Mouse (Mus musculus) embryo, embryonic 11 days (tissue): Measurements from ENCODE around the gene Kat2b.
"Not testable (repeated sequence)": the region's sequence is repeated elsewhere in the genome, so short reads cannot be mapped to it uniquely, and the experiment has no call there.

Source experiments
- DNase-seq: peaks from one replicate; pipeline ENCODE4 v3.0.0-alpha.2; 2015

Kat2b gene

DNA sequence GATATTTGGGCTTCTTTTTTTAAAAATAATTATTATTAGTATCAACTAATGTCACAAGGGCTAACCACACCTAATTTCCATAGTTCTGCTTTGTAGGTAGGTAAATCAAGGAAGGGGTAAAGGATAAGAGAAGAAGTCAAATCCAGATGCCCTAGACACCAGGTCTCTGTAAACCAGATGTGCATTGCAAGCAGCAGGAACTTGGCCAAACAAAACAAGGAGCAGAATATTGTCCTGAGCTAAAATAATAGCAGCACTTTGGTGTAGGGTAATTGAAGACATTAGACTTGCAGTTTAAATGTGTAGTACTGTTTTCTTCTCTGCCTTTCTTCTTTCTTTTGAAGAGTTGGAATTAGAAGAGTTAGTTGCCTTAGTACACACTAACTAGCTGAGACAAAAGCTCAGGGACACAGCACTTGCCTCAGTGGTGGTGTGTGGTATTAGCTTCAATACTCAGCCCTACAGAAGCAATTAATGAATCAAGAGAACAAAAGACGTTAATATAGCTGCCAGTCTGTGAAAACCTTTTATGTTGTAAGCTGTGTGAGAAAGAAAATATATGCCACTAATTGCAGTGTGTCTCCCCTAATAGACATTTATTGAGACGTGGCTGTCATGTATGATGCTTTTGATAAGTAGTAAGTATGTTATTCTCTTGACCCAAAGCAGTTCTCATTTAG lies 98.2 kb downstream of the Kat2b start:
- DNase-seq, result no peak

DNA sequence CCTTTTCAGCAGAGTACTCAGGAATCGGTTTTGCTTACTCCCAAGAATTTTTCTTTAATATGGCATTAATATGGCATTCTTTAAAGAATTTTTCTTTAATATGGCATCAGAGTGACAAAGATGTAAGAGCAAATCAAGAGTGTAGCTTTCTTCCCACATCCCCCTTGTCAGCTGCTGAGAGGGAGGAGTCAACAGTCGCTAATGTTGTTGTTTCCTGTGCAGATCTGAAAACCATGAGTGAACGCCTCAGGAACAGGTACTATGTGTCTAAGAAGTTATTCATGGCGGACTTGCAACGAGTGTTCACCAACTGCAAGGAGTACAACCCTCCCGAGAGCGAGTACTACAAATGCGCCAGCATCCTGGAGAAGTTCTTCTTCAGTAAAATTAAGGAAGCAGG lies 103.8 kb downstream of the Kat2b start:
- DNase-seq, result no peak

DNA sequence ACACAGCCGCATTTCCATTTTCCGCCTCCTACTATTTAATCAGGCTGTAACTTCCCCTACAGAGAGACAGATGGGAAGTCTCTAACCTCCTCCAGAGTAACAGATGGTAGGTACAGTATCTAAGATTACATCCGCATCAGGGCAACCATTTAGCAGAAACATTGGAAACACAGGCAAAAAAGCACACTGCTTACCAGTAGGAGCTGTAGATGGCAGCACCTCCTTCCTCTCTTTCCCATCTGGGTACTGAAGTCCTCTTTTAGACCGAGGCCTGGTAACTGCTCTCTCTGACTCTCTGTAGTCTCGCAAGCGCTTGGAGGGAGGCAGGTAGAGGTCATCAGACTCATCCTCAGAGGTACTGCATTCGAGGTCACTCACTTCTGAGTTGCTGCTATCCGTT lies 112.1 kb downstream of the Kat2b start:
- peak; percentile 4 for DNase-seq

DNA sequence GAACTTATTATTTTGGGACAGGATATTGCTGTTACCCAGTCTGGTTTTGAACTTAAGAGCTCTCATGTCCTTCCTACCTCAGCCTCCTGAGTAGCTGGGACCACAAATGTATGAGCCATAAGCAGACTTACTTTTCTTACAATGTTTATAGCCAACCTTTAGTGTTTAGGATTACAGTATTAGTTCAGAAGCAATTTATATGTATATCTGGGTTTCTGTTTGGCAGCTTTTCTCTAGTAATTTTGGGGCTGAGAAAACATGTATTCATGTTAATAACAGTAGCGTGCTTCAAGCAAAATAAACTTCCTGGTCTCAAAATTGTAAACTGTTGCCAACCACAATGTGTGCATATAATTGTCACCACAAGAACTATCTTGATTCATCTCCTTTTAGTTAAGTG lies 121.7 kb downstream of the Kat2b start:
- peak; percentile 5 for DNase-seq

DNA sequence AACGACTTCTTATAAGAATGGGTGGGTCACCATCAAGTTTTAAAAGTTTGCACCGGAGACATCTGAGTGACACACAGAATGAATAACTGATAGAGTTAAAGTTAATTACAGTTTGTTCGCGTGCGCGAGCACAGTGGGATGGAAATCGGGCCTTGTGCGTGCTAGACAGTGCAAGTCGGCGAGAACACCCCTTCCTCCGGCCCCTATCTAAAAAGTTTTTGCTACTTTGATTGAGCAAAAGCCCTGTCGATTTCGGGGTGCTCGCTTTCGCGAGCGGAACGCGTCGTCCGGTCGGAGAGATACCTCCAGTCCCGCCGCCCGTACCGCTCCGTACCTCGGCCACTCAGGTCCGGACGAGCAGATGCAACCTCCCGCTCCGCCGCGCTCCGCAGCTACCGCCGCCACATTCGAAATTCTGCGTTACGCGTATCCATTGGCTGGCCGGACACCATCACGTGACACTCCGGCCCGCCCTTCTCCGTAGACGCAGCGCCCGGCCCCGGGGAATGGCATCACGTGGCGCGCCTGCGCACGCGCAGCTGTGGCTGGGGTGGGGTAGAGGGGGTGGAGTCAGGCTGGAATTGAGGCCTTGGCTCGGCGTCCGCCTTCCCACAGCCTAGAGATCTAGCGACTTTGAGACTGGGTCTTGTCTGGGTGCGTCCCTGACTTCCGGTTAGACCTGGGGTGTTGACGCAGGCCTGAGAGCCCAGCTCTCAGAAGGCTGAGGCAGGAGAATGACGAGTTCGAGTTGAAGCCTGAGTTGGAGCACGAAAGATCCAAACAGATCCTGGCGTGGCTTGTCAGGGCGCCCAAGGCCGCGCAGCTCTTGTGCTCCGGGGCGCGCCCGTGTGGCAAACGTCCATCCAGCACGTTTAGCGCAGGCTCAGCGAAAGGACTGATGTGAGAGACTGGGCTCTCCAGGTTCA lies 122.5 kb downstream of the Kat2b start, which contains the start of gene Sgo1:
Sgo1 (minus strand) TSS at position 457 of the 926 bp plus-strand sequence.
- DNase-seq, result peak; percentile 98

DNA sequence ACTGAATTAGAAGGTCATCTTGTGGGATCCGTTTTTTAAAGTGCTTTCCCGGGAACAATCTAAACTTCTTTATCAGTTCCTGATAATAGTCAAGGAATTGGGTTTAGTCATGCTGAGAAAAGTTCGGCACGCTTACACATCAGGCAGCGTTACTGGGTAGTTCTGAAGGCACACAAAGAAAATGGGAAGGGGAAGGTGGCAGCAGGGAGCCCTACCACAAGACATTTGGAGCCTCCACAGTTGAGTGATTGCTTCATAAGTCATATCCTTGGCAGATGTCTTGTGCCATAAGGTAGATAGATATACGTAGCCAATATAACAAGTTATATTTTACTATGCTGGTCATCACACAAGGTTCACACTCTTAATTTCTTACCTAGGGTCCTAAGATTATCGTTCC lies 123.3 kb downstream of the Kat2b start:
- DNase-seq, result no peak

DNA sequence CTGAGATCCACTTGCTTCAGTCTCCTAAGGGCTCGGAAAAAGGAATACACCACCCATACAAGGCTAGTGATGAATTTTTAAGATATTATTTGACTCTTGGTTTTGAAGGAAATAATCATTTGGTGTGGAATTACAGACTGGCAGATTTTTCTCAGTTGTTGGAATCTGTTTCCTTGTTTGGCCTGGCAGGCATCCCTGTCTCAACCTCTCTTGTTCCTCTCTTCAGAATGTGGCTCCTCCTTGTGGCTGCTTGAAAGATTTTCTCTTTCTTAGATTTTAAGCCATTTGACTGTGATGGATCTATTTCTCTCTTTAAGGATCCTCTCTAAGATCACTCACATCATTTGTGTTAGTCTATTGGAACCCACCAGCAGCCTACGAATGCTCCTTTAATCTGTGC lies 127.4 kb downstream of the Kat2b start:
- peak; percentile 35 for DNase-seq

DNA sequence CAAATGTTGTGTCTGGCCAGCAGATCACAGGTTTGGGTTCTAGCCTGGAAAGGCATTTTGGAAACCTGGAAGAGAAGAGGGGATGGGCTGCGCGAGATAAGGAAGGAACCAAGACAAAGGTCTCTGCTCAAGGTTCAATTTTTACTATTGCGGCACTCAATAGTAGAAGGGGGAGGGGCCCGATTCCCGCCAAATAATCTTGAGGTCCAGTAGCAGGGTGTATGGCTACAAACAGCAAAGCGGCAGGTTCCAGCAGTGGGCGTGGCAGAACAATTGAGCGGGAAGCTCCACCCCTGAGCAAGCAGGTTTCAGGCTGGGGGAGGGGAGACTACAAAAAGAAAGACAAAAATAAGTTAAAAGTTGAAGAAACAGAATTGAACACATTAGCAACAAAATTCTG lies 130.9 kb downstream of the Kat2b start:
- not testable (repeated sequence) for DNase-seq

DNA sequence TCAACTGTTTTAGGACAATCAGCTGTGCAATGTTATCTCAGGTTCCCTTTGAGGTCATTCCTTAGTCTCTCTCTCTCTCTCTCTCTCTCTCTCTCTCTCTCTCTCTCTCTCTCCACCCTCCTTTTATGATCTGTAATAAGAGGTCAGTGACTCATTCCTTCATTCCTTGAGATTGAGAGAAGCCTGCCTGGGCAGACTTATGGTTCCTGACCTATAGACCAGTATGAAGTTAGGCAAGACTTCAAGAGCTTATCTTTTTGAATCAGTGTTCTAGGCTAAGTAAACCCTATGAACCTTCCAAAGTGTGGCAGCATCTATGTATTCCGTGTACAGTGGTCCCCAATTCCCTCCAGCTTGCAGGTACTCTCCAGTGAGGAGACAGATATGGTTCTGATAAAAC lies 147.8 kb downstream of the Kat2b start:
- no peak for DNase-seq

DNA sequence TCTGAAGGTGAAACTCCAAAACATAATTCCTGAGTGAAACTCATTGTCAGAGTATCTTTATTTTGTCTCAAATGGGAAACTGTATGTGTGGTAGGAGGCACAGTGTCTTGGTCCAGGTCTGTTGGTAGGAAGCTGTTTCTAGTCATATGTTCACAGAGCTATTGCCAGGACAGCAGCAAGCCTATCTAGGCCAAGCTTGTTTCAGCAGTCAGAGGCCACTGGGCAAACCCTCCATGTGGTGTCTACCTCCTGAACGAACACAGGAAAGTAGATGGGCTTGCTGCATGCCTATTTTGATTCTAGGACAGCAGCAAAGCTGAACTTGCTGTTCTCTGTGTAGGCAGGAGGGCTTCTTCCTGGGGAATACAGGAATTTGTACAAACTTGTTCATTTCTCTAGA lies 148.5 kb downstream of the Kat2b start:
- not testable (repeated sequence) for DNase-seq

DNA sequence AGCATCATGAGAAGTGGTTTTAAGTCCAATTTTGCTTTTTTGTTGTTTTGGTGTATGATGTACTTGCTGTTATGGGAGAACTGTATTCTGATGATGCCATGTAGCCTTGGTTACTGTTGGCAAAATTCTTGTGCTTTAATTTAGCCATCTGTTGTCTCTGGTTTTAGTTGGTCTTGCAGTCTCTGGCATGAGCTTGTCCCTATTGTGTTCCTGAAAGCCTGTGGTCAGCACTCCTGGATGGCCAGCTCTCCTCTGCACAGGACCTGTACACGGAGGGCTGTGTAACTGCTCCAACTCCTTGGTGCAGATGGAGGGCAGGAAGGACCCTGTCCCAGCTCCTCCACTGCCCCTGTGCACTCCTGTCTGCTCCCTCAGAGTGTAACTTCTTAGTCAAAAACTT lies 151.8 kb downstream of the Kat2b start:
- no peak for DNase-seq

DNA sequence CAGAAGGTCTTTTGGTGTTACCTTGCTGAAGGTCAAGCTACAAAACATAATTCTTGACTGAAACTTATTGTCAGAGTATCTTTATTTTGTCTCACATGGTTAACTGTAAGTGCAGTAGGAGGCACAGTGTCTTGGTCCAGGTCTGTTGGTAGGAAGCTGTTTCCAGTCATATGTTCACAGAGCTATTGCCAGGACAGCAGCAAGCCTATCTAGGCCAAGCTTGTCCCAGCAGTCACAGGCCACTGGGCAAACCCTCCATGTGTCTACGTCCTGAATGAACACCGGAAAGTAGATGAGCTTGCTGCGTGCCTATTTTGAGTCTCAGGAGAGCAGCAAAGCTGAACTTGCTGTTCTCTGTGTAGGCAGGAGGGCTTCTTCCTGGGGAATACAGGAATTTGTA lies 152.3 kb downstream of the Kat2b start:
- not testable (repeated sequence) for DNase-seq
